Mouse (Mus musculus) limb, embryonic 12.5 days (tissue): ENCODE results near the gene Olfr612. TPM values are rescaled to one million over a fixed set of nuclear protein-coding genes. Genes with fewer than 3 reads are reported as not detected.
"Not testable (repeated sequence)": the region's sequence is repeated elsewhere in the genome, so short reads cannot be mapped to it uniquely, and the experiment has no call there.

Source experiments
- ATAC-seq: fragments of 200-750 bp; cut with Nextera tagmentation; 2 replicates; pipeline ENCODE4 v1.8.0; 2017; ENCODE audit warnings: low read depth, moderate TSS enrichment; ENCODE audit not compliant: insufficient number of reproducible peaks, insufficient read depth, low FRiP score, low TSS enrichment
- H3K27ac ChIP-seq: fragments of 300-500 bp; sonication (generic); 2 replicates; pipeline ENCODE4 v1.5.1; 2016; ENCODE audit warnings: mild to moderate bottlenecking, moderate library complexity
- H3K27me3 ChIP-seq: fragments of 300-500 bp; sonication (generic); 2 replicates; pipeline ENCODE4 v1.6.1; 2016; ENCODE audit warnings: mild to moderate bottlenecking, moderate library complexity
- H3K36me3 ChIP-seq: fragments of 300-500 bp; sonication (generic); 2 replicates; pipeline ENCODE4 v1.6.1; 2016; ENCODE audit warnings: mild to moderate bottlenecking, moderate library complexity
- H3K4me1 ChIP-seq: fragments of 300-500 bp; sonication (generic); replicated peaks from 2 replicates; pipeline ENCODE4 v1.6.1; 2016
- H3K4me2 ChIP-seq: fragments of 300-500 bp; sonication (generic); 2 replicates; pipeline ENCODE4 v1.6.1; 2016; ENCODE audit warnings: mild to moderate bottlenecking, moderate library complexity
- H3K4me3 ChIP-seq: fragments of 300-500 bp; sonication (generic); replicated peaks from 2 replicates; pipeline ENCODE4 v1.5.1; 2016; ENCODE audit warnings: mild to moderate bottlenecking
- H3K9ac ChIP-seq: fragments of 300-500 bp; sonication (generic); replicated peaks from 2 replicates; pipeline ENCODE4 v1.6.1; 2016; ENCODE audit warnings: mild to moderate bottlenecking, moderate library complexity
- H3K9me3 ChIP-seq: fragments of 300-500 bp; sonication (generic); 2 replicates; pipeline ENCODE4 v1.6.1; 2016; ENCODE audit warnings: mild to moderate bottlenecking, moderate library complexity
- WGBS: fragments of 180-500 bp; shearing (Covaris S2); methylation state at CpG from one replicate; pipeline ENCODE4 v1.1.7; 2016; 5-methylcytosine and 5-hydroxymethylcytosine counted together
- microRNA-seq: library from miRNA; unstranded; fragments of <30 nt; microRNA quantifications from one replicate; pipeline ENCODE4, GENCODE M21; 2017
- polyA plus RNA-seq: library from polyadenylated mRNA; unstranded; fragments of >200 nt; fragmentation: Nextera tagmentation; extraction: Ambion mirVana; gene quantifications from 2 replicates; pipeline ENCODE4 v1.2.1, GENCODE M21; 2016

Olfr612 gene
- not detected in 2 replicates for polyA plus RNA-seq

DNA sequence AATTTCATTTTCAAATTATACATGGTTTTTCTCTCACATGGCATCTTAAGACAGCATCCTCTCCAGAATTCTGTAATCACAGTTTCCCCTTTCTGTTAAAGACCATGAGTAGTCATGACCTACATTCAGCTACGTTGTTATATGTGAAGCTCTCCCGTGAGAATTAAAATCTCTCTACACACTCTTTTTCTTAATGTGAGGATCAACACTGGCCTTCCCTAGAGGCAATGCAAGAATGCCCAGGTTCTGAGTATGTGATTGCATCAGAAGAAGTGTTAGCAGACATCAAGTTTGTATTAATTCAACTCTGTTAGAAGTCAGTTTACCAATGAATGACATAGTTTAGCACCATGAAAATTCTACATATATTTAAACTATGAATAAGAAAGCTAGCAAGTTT, at the start of gene Olfr612:
Gene Olfr612 (minus strand): TSS at position 101 of the 400 bp plus-strand sequence.
- not testable (repeated sequence) for H3K4me1 ChIP-seq, H3K4me3 ChIP-seq, H3K27me3 ChIP-seq, H3K4me2 ChIP-seq, ATAC-seq, H3K36me3 ChIP-seq, H3K9ac ChIP-seq, H3K27ac ChIP-seq, H3K9me3 ChIP-seq
- 81% methylated on average over 2 of the region's 2 CpGs for WGBS

GRCm38 (mm10) chr7:103589803-103590202, 47.3 kb upstream of the Olfr612 start, which contains the start of gene Olfr618:
Olfr618 (plus strand) TSS chr7:103590103.
- Histone ChIP-seq H3K27ac (no peak within 1 kb of the TSS), H3K9ac (no peak within 1 kb of the TSS), H3K36me3 (no peaks in the 10 kb centered on the region), H3K9me3 (no peaks in the 10 kb centered on the region), H3K4me2 (no peak within 1 kb of the TSS), H3K4me1 (no peaks in the 10 kb centered on the region), H3K27me3 (no peaks in the 10 kb centered on the region), H3K4me3 (no peak within 1 kb of the TSS)
- ATAC-seq: no peak
- 66% methylated on average over 2 of the region's 2 CpGs for WGBS

GRCm38 (mm10) chr7:103572761-103573160, 30.2 kb upstream of the Olfr612 start, which contains the start of gene Olfr617:
Olfr617 (plus strand) TSS chr7:103573061.
- WGBS: 83% methylated on average over 1 of the region's 1 CpGs
- Histone ChIP-seq H3K27me3 (no peaks in the 10 kb centered on the region), H3K4me2 (no peak within 1 kb of the TSS), H3K4me1 (no peaks in the 10 kb centered on the region), H3K9ac (no peak within 1 kb of the TSS), H3K27ac (no peak within 1 kb of the TSS), H3K9me3 (no peaks in the 10 kb centered on the region), H3K4me3 (no peak within 1 kb of the TSS), H3K36me3 (no peaks in the 10 kb centered on the region)
- no peak for ATAC-seq

GRCm38 (mm10) chr7:103569043-103569442, 26.5 kb upstream of the Olfr612 start, which contains the start of gene Olfr616:
Olfr616 (minus strand) TSS chr7:103569143.
- WGBS: 71% methylated on average over 3 of the region's 3 CpGs
- Histone ChIP-seq H3K4me1 (no peaks in the 10 kb centered on the region), H3K9ac (no peak within 1 kb of the TSS), H3K4me3 (no peak within 1 kb of the TSS), H3K4me2 (no peak within 1 kb of the TSS), H3K27me3 (no peaks in the 10 kb centered on the region), H3K36me3 (no peaks in the 10 kb centered on the region), H3K27ac (no peak within 1 kb of the TSS), H3K9me3 (no peaks in the 10 kb centered on the region)
- no peak for ATAC-seq

DNA sequence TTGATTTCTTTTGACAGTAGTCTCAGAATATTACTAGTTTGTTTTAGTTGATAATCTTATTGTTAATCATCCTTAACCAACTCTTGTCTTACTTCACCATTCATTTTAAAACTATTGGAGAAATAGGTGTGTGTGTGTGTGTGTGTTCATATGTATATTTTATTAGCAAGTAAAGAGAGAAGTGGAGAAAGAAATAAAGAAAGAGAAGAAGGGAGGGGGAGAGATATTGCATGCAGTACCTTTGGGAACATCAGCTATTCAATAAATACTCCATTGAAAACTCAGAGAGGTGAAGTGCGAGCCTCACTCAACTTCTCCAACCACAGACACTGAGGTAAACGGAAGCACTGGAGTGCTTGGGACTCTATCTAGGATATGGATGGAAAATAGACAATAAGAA, 13.3 kb upstream of the Olfr612 start, which contains the start of gene Olfr615:
Gene Olfr615 (plus strand): TSS at position 301 of the 400 bp plus-strand sequence.
- Histone ChIP-seq H3K9me3 (no peaks in the 10 kb centered on the region), H3K9ac (no peak within 1 kb of the TSS), H3K4me1 (no peaks in the 10 kb centered on the region), H3K27me3 (no peaks in the 10 kb centered on the region), H3K27ac (no peak within 1 kb of the TSS), H3K4me3 (no peak within 1 kb of the TSS), H3K4me2 (no peak within 1 kb of the TSS), H3K36me3 (no peaks in the 10 kb centered on the region)
- 85% methylated on average over 2 of the region's 2 CpGs for WGBS
- ATAC-seq: no peak

GRCm38 (mm10) chr7:103547774-103548173, 5.3 kb upstream of the Olfr612 start, which contains the start of gene Olfr613:
Olfr613 (plus strand) TSS chr7:103548074.
- Histone ChIP-seq H3K36me3 (no peaks in the 10 kb centered on the region), H3K4me3 (no peak within 1 kb of the TSS), H3K4me1 (no peaks in the 10 kb centered on the region), H3K9me3 (0 out of 2 replicates have a peak, but pooled peaks cover 4% of the 10 kb centered on the region), H3K4me2 (no peak within 1 kb of the TSS), H3K27ac (no peak within 1 kb of the TSS), H3K27me3 (no peaks in the 10 kb centered on the region), H3K9ac (no peak within 1 kb of the TSS)
- ATAC-seq: no peak
- 80% methylated on average over 2 of the region's 2 CpGs for WGBS

DNA sequence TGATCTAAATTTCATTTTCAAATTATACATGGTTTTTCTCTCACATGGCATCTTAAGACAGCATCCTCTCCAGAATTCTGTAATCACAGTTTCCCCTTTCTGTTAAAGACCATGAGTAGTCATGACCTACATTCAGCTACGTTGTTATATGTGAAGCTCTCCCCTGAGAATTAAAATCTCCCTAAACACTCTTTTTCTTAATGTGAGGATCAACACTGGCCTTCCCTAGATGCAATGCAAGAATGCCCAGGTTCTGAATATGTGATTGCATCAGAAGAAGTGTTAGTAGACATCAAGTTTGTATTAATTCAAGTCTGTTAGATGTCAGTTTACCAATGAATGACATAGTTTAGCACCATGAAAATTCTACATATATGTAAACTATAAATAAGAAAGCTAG, 21.8 kb downstream of the Olfr612 start, which contains the start of gene Olfr611:
Gene Olfr611 (minus strand): TSS at position 101 of the 400 bp plus-strand sequence.
- not testable (repeated sequence) for H3K4me1 ChIP-seq, H3K9me3 ChIP-seq, H3K4me3 ChIP-seq, H3K9ac ChIP-seq, ATAC-seq, H3K4me2 ChIP-seq, H3K27me3 ChIP-seq, H3K27ac ChIP-seq, H3K36me3 ChIP-seq
- 71% methylated on average over 1 of the region's 1 CpGs for WGBS

DNA sequence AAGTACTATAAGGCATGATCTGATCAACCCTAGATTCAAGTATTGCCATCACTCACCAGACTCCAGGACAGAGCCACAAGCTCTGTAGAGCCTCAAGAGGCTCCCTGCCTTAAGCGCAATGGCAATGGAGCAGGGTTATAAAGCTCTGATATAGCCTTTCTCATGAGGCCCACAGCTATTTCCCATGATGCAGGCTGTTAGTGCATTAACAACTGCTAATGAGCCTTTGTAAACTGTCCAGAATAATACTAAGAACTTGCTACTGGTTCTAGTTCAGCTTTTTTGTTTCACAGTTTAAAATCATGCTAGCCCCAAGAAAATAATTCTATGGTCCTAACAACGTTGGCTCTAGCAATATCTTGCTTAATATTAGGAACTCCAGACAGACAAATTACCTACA, 30.5 kb downstream of the Olfr612 start, which contains the start of gene Olfr610:
Gene Olfr610 (minus strand): TSS at position 101 of the 400 bp plus-strand sequence.
- WGBS: 81% methylated on average over 2 of the region's 2 CpGs

GRCm38 (mm10) chr7:103497962-103498361, 44.6 kb downstream of the Olfr612 start, which contains the start of gene Olfr609:
Olfr609 (minus strand) TSS chr7:103498062.
- Histone ChIP-seq H3K27me3 (no peaks in the 10 kb centered on the region), H3K9me3 (no peaks in the 10 kb centered on the region), H3K27ac (no peak within 1 kb of the TSS), H3K4me1 (no peaks in the 10 kb centered on the region), H3K4me3 (no peak within 1 kb of the TSS), H3K4me2 (no peak within 1 kb of the TSS), H3K9ac (no peak within 1 kb of the TSS), H3K36me3 (no peaks in the 10 kb centered on the region)
- no peak for ATAC-seq
- 62% methylated on average over 1 of the region's 1 CpGs for WGBS

More for the DNA sequence above, 30.5 kb downstream of the Olfr612 start, which contains the start of gene Olfr610:
- H3K36me3 ChIP-seq: no peaks in the 10 kb centered on the region
- no peaks in the 10 kb centered on the region for H3K27me3 ChIP-seq
- H3K4me2 ChIP-seq: no peak within 1 kb of the TSS
- no peaks in the 10 kb centered on the region for H3K4me1 ChIP-seq
- H3K9ac ChIP-seq: no peak within 1 kb of the TSS
- no peak for ATAC-seq
- H3K4me3 ChIP-seq: no peak within 1 kb of the TSS
- H3K27ac ChIP-seq: no peak within 1 kb of the TSS
- no peaks in the 10 kb centered on the region for H3K9me3 ChIP-seq

Small RNA genes within 50 kb of the gene (microRNA-seq; reads per million reads assigned to microRNA genes)
- not detected for gene Gm26506

Other genes starting within 250 kb of the Olfr612 start
- gene Olfr596, start 237.1 kb downstream of the Olfr612 start, polyA plus RNA-seq: not detected in 2 replicates
- not detected in 2 replicates for gene Olfr597, start 226.4 kb downstream of the Olfr612 start, polyA plus RNA-seq
- not detected in 2 replicates for gene Olfr598, start 219.1 kb downstream of the Olfr612 start, polyA plus RNA-seq
- not detected in 2 replicates for gene Olfr599, start 206.8 kb downstream of the Olfr612 start, polyA plus RNA-seq
- not detected in 2 replicates for gene Olfr600, start 193.0 kb downstream of the Olfr612 start, polyA plus RNA-seq
- gene Olfr601, start 180.1 kb downstream of the Olfr612 start, polyA plus RNA-seq: not detected in 2 replicates
- not detected in 2 replicates for gene Olfr603, start 156.5 kb downstream of the Olfr612 start, polyA plus RNA-seq
- not detected in 2 replicates for gene Usp17lc, start 127.6 kb downstream of the Olfr612 start, polyA plus RNA-seq
- gene Olfr605, start 97.3 kb downstream of the Olfr612 start, polyA plus RNA-seq: not detected in 2 replicates
- gene Olfr606, start 93.7 kb downstream of the Olfr612 start, polyA plus RNA-seq: not detected in 2 replicates
- gene Olfr607, start 78.6 kb downstream of the Olfr612 start, polyA plus RNA-seq: not detected in 2 replicates
- gene Olfr608, start 72.8 kb downstream of the Olfr612 start, polyA plus RNA-seq: not detected in 2 replicates
- not detected in 2 replicates for gene Olfr609, start 44.7 kb downstream of the Olfr612 start, polyA plus RNA-seq
- not detected in 2 replicates for gene Olfr610, start 30.6 kb downstream of the Olfr612 start, polyA plus RNA-seq
- not detected in 2 replicates for gene Olfr611, start 21.9 kb downstream of the Olfr612 start, polyA plus RNA-seq
- gene Olfr613, start 5.4 kb upstream of the Olfr612 start, polyA plus RNA-seq: not detected in 2 replicates
- not detected in 2 replicates for gene Olfr615, start 13.4 kb upstream of the Olfr612 start, polyA plus RNA-seq
- gene Olfr616, start 26.4 kb upstream of the Olfr612 start, polyA plus RNA-seq: not detected in 2 replicates
- not detected in 2 replicates for gene Olfr617, start 30.3 kb upstream of the Olfr612 start, polyA plus RNA-seq
- gene Olfr618, start 47.4 kb upstream of the Olfr612 start, polyA plus RNA-seq: not detected in 2 replicates
- not detected in 2 replicates for gene Olfr619, start 57.9 kb upstream of the Olfr612 start, polyA plus RNA-seq
- gene Olfr620, start 69.8 kb upstream of the Olfr612 start, polyA plus RNA-seq: not detected in 2 replicates
- not detected in 2 replicates for gene Olfr622, start 100.0 kb upstream of the Olfr612 start, polyA plus RNA-seq
- not detected in 2 replicates for gene Olfr623, start 121.0 kb upstream of the Olfr612 start, polyA plus RNA-seq
- 0.06 and 0.11 TPM in 2 replicates for gene Olfr624, start 128.5 kb upstream of the Olfr612 start, polyA plus RNA-seq
- not detected in 2 replicates for gene Olfr625-ps1, start 140.0 kb upstream of the Olfr612 start, polyA plus RNA-seq
- not detected in 2 replicates for gene Olfr243, start 172.0 kb upstream of the Olfr612 start, polyA plus RNA-seq
- gene Olfr628, start 187.7 kb upstream of the Olfr612 start, polyA plus RNA-seq: not detected in 2 replicates
- gene Olfr629, start 202.2 kb upstream of the Olfr612 start, polyA plus RNA-seq: not detected in 2 replicates
- gene Olfr630, start 214.6 kb upstream of the Olfr612 start, polyA plus RNA-seq: not detected in 2 replicates
- gene Olfr69, start 228.9 kb upstream of the Olfr612 start, polyA plus RNA-seq: not detected in 2 replicates
- gene Olfr68, start 237.0 kb upstream of the Olfr612 start, polyA plus RNA-seq: not detected in 2 replicates
- gene Olfr67, start 249.1 kb upstream of the Olfr612 start, polyA plus RNA-seq: not detected in 2 replicates